11 mouse cellular contexts compared by ENCODE assay signal in genomic region chr11:51658291-51658690, GRCm38 (mm10). TPM values are rescaled to one million over a fixed set of nuclear protein-coding genes. Genes with fewer than 3 reads are reported as not detected.
A peak's percentile ranks its signal among the peaks of the same experiment; 100 is the strongest.
DNase-seq lines count a peak whose midpoint lies in the region; ATAC-seq and TF ChIP-seq lines count a peak whose summit lies in the region.
"Had no signal": no experiment of that assay in that cellular context is flagged by ENCODE, and none has a peak within 500 bp of the region (broad histone marks: within the 10 kb centered on the region; RNA-seq: fewer than 3 reads in every experiment).

No protein-coding gene starts in this region.

- peaks cover 9% of the 10 kb centered on the region; the same call in 1 of the 2 replicates for H3K4me1 ChIP-seq in hindbrain, embryonic 13.5 days (replicated peaks)
- peaks cover 6% of the 10 kb centered on the region; the same call in 1 of the 2 replicates for H3K4me1 ChIP-seq in hindbrain, embryonic 10.5 days (replicated peaks)
- H3K4me1 ChIP-seq in lung, postnatal 0 days (ENCODE audit: insufficient read depth, low read depth, low read length), result no peaks in the 10 kb centered on the region; the same call in 1 of the 2 replicates
- H3K4me1 ChIP-seq in limb, embryonic 10.5 days, result peaks cover 19% of the 10 kb centered on the region
- peaks cover 2% of the 10 kb centered on the region; the same call in 1 of the 2 replicates for H3K4me1 ChIP-seq in stomach, postnatal 0 days (replicated peaks; ENCODE audit: control insufficient read depth, insufficient read depth)

- peak overlapping the region; percentile 41 for H3K27ac ChIP-seq in hindbrain, embryonic 13.5 days
- H3K27ac ChIP-seq in hindbrain, embryonic 10.5 days, result no peak overlapping the region
- peak overlapping the region; percentile 40; the same call in 1 of the 2 replicates for H3K27ac ChIP-seq in lung, postnatal 0 days (ENCODE audit: low read length)
- peak overlapping the region; percentile 17; the same call in 1 of the 2 replicates for H3K27ac ChIP-seq in limb, embryonic 10.5 days
- H3K27ac ChIP-seq in stomach, postnatal 0 days (replicated peaks), result peak overlapping the region; percentile 67; the same call in 1 of the 2 replicates
- H3K27ac ChIP-seq: intestine, embryonic 15.5 days had no signal

- DNase-seq in hindbrain, embryonic 10.5 days (ENCODE audit: low spot score), result no peak
- no peak for DNase-seq in lung, postnatal 0 days (ENCODE audit: low spot score)
- no peak for DNase-seq in lung, postnatal 25 days (ENCODE audit: low spot score)
- DNase-seq in limb, embryonic 10.5 days (ENCODE audit: low spot score), result no peak
- no peak for DNase-seq in stomach, postnatal 0 days (ENCODE audit: low spot score)
- DNase-seq: forebrain, postnatal 0 days; thymus, adult 2 months had no signal

- TF ChIP-seq EP300 in lung, postnatal 0 days (IDR thresholded peaks at IDR 0.05), result no peak
- TF ChIP-seq EP300 in stomach, postnatal 0 days (optimal IDR thresholded peaks at IDR 0.05), result no peak

- H3K27me3 ChIP-seq in hindbrain, embryonic 13.5 days, result 0 out of 2 replicates have a peak, but pooled peaks cover 3% of the 10 kb centered on the region
- no peaks in the 10 kb centered on the region for H3K27me3 ChIP-seq in hindbrain, embryonic 10.5 days (ENCODE audit: insufficient read depth, poor library complexity, severe bottlenecking)
- no peaks in the 10 kb centered on the region for H3K27me3 ChIP-seq in lung, postnatal 0 days (replicated peaks; ENCODE audit: insufficient read depth, low read length)
- H3K27me3 ChIP-seq in limb, embryonic 10.5 days (ENCODE audit: low read depth, poor library complexity, severe bottlenecking), result no peaks in the 10 kb centered on the region
- H3K27me3 ChIP-seq in stomach, postnatal 0 days (ENCODE audit: control insufficient read depth, insufficient read depth, low read length), result no peaks in the 10 kb centered on the region
- H3K27me3 ChIP-seq: intestine, embryonic 15.5 days had no signal

- TF ChIP-seq CTCF in lung, postnatal 0 days (IDR thresholded peaks at IDR 0.05), result no peak
- no peak for TF ChIP-seq CTCF in stomach, postnatal 0 days (IDR thresholded peaks at IDR 0.05; ENCODE audit: low read depth)

- WGBS in hindbrain, embryonic 13.5 days, result 69% methylated on average over 7 of the region's 7 CpGs
- WGBS in hindbrain, embryonic 10.5 days, result 70% methylated on average over 7 of the region's 7 CpGs
- 32% methylated on average over 7 of the region's 7 CpGs for WGBS in lung, postnatal 0 days
- WGBS in limb, embryonic 10.5 days, result 67% methylated on average over 7 of the region's 7 CpGs
- WGBS in stomach, postnatal 0 days, result 38% methylated on average over 7 of the region's 7 CpGs

- H3K4me3 ChIP-seq in hindbrain, embryonic 13.5 days, result no peak overlapping the region
- H3K4me3 ChIP-seq in hindbrain, embryonic 10.5 days, result no peak overlapping the region
- H3K4me3 ChIP-seq in lung, postnatal 0 days (ENCODE audit: low read depth, low read length), result no peak overlapping the region
- H3K4me3 ChIP-seq in limb, embryonic 10.5 days, result no peak overlapping the region
- no peak overlapping the region for H3K4me3 ChIP-seq in stomach, postnatal 0 days (ENCODE audit: low read depth, low read length)
- H3K4me3 ChIP-seq: intestine, embryonic 15.5 days had no signal

- H3K9me3 ChIP-seq in hindbrain, embryonic 13.5 days, result no peaks in the 10 kb centered on the region
- H3K9me3 ChIP-seq in hindbrain, embryonic 10.5 days, result no peaks in the 10 kb centered on the region
- no peaks in the 10 kb centered on the region for H3K9me3 ChIP-seq in lung, postnatal 0 days (ENCODE audit: low read length)
- H3K9me3 ChIP-seq in limb, embryonic 10.5 days (replicated peaks), result no peaks in the 10 kb centered on the region
- H3K9me3 ChIP-seq in stomach, postnatal 0 days (ENCODE audit: control insufficient read depth, low read length), result no peaks in the 10 kb centered on the region
- H3K9me3 ChIP-seq: intestine, embryonic 15.5 days had no signal

- no peak for ATAC-seq in hindbrain, embryonic 13.5 days (ENCODE audit: low FRiP score)
- peak; percentile 14; the same call in 1 of the 2 replicates for ATAC-seq in lung, postnatal 0 days
- 0 out of 2 replicates have a peak, but pooled peaks have one; percentile 15 for ATAC-seq in stomach, postnatal 0 days (ENCODE audit: low FRiP score, low TSS enrichment)
- no peak for ATAC-seq in erythroblast, adult 5-6 weeks (replicated peaks; ENCODE audit: low FRiP score, poor library complexity, severe bottlenecking)
- ATAC-seq: forebrain, postnatal 0 days had no signal

- no peaks in the 10 kb centered on the region for H3K36me3 ChIP-seq in hindbrain, embryonic 13.5 days
- no peaks in the 10 kb centered on the region for H3K36me3 ChIP-seq in hindbrain, embryonic 10.5 days
- H3K36me3 ChIP-seq in lung, postnatal 0 days (ENCODE audit: insufficient read depth, low read length), result no peaks in the 10 kb centered on the region
- H3K36me3 ChIP-seq in limb, embryonic 10.5 days, result peaks cover 9% of the 10 kb centered on the region; the same call in 1 of the 2 replicates
- H3K36me3 ChIP-seq in stomach, postnatal 0 days (ENCODE audit: control insufficient read depth, insufficient read depth, low read length), result no peaks in the 10 kb centered on the region
- H3K36me3 ChIP-seq: intestine, embryonic 15.5 days had no signal

- H3K9ac ChIP-seq in hindbrain, embryonic 13.5 days, result no peak overlapping the region
- no peak overlapping the region for H3K9ac ChIP-seq in lung, postnatal 0 days (replicated peaks; ENCODE audit: low read depth)
- no peak overlapping the region for H3K9ac ChIP-seq in stomach, postnatal 0 days (ENCODE audit: low read length)
- H3K9ac ChIP-seq: forebrain, postnatal 0 days; intestine, embryonic 15.5 days; lung, embryonic 14.5 days had no signal

- no peak overlapping the region for H3K4me2 ChIP-seq in hindbrain, embryonic 13.5 days
- no peak overlapping the region for H3K4me2 ChIP-seq in lung, postnatal 0 days (replicated peaks; ENCODE audit: low read depth, low read length)
- H3K4me2 ChIP-seq in stomach, postnatal 0 days (replicated peaks; ENCODE audit: low read depth), result no peak overlapping the region
- H3K4me2 ChIP-seq: intestine, embryonic 15.5 days; lung, embryonic 14.5 days had no signal

RNA-seq across cellular contexts. Expression of gene D930048N14Rik, which starts 7.5 kb away (rescaled TPM):
- 0.63 and 0.83 TPM in 2 replicates for polyA plus RNA-seq in hindbrain, embryonic 13.5 days (2015; fragmentation: Nextera tagmentation; extraction: Ambion mirVana)
- 0.82 and 1.3 TPM in 2 replicates for polyA plus RNA-seq in hindbrain, embryonic 10.5 days (2016; fragmentation: Nextera tagmentation; extraction: Ambion mirVana)
- polyA plus RNA-seq in lung, postnatal 0 days (2015; fragmentation: Nextera tagmentation; extraction: Ambion mirVana), result 2.5 and 3.1 TPM in 2 replicates
- polyA plus RNA-seq in limb, embryonic 10.5 days (2016; fragmentation: Nextera tagmentation; extraction: Ambion mirVana), result 3.2 and 4.1 TPM in 2 replicates
- polyA plus RNA-seq in stomach, postnatal 0 days (2015; fragmentation: Nextera tagmentation; extraction: Ambion mirVana), result 2.0 and 2.3 TPM in 2 replicates
- 0.84 TPM in 1 of 2 replicates, not detected in the other for total RNA-seq in erythroblast, adult 5-6 weeks (2015; ENCODE audit: low replicate concordance)
- not detected in 2 replicates for total RNA-seq in erythroblast, adult 5-6 weeks (2017; ENCODE audit: low replicate concordance)

RNA-seq across cellular contexts. Expression of gene N4bp3, which starts 7.6 kb away (rescaled TPM):
- 12.9 and 14.1 TPM in 2 replicates for polyA plus RNA-seq in hindbrain, embryonic 13.5 days (2015; fragmentation: Nextera tagmentation; extraction: Ambion mirVana)
- 18.3 and 19.5 TPM in 2 replicates for polyA plus RNA-seq in hindbrain, embryonic 10.5 days (2016; fragmentation: Nextera tagmentation; extraction: Ambion mirVana)
- 43.9 and 44.7 TPM in 2 replicates for polyA plus RNA-seq in lung, postnatal 0 days (2015; fragmentation: Nextera tagmentation; extraction: Ambion mirVana)
- 27.9 and 34.3 TPM in 2 replicates for polyA plus RNA-seq in limb, embryonic 10.5 days (2016; fragmentation: Nextera tagmentation; extraction: Ambion mirVana)
- polyA plus RNA-seq in stomach, postnatal 0 days (2015; fragmentation: Nextera tagmentation; extraction: Ambion mirVana), result 16.1 and 16.8 TPM in 2 replicates
- 1.0 TPM in 1 of 2 replicates, not detected in the other for total RNA-seq in erythroblast, adult 5-6 weeks (2015; ENCODE audit: low replicate concordance)
- total RNA-seq in erythroblast, adult 5-6 weeks (2017; ENCODE audit: low replicate concordance), result not detected in 2 replicates

RNA-seq across cellular contexts. Expression of gene Rmnd5b, which starts 22.6 kb away (rescaled TPM):
- polyA plus RNA-seq in hindbrain, embryonic 13.5 days (2015; fragmentation: Nextera tagmentation; extraction: Ambion mirVana), result 74.8 and 77.7 TPM in 2 replicates
- polyA plus RNA-seq in hindbrain, embryonic 10.5 days (2016; fragmentation: Nextera tagmentation; extraction: Ambion mirVana), result 38.9 and 45.6 TPM in 2 replicates
- polyA plus RNA-seq in lung, postnatal 0 days (2015; fragmentation: Nextera tagmentation; extraction: Ambion mirVana), result 43.2 and 46.4 TPM in 2 replicates
- 37.1 and 42.1 TPM in 2 replicates for polyA plus RNA-seq in limb, embryonic 10.5 days (2016; fragmentation: Nextera tagmentation; extraction: Ambion mirVana)
- polyA plus RNA-seq in stomach, postnatal 0 days (2015; fragmentation: Nextera tagmentation; extraction: Ambion mirVana), result 34.6 and 35.3 TPM in 2 replicates
- total RNA-seq in erythroblast, adult 5-6 weeks (2015; ENCODE audit: low replicate concordance), result 17.3 and 18.6 TPM in 2 replicates
- 3.6 and 3.9 TPM in 2 replicates for total RNA-seq in erythroblast, adult 5-6 weeks (2017; ENCODE audit: low replicate concordance)

RNA-seq across cellular contexts. Expression of gene 0610009B22Rik, which starts 30.4 kb away (rescaled TPM):
- 118 and 121 TPM in 2 replicates for polyA plus RNA-seq in hindbrain, embryonic 13.5 days (2015; fragmentation: Nextera tagmentation; extraction: Ambion mirVana)
- 84.3 and 91.5 TPM in 2 replicates for polyA plus RNA-seq in hindbrain, embryonic 10.5 days (2016; fragmentation: Nextera tagmentation; extraction: Ambion mirVana)
- polyA plus RNA-seq in lung, postnatal 0 days (2015; fragmentation: Nextera tagmentation; extraction: Ambion mirVana), result 90.6 and 95.9 TPM in 2 replicates
- 73.4 and 80.2 TPM in 2 replicates for polyA plus RNA-seq in limb, embryonic 10.5 days (2016; fragmentation: Nextera tagmentation; extraction: Ambion mirVana)
- 95.2 and 103 TPM in 2 replicates for polyA plus RNA-seq in stomach, postnatal 0 days (2015; fragmentation: Nextera tagmentation; extraction: Ambion mirVana)
- total RNA-seq in erythroblast, adult 5-6 weeks (2015; ENCODE audit: low replicate concordance), result 11.9 and 18.1 TPM in 2 replicates
- total RNA-seq in erythroblast, adult 5-6 weeks (2017; ENCODE audit: low replicate concordance), result 5.0 and 8.1 TPM in 2 replicates

RNA-seq across cellular contexts. Expression of gene Nhp2, which starts 38.8 kb away (rescaled TPM):
- polyA plus RNA-seq in hindbrain, embryonic 13.5 days (2015; fragmentation: Nextera tagmentation; extraction: Ambion mirVana), result 99.6 and 108 TPM in 2 replicates
- polyA plus RNA-seq in hindbrain, embryonic 10.5 days (2016; fragmentation: Nextera tagmentation; extraction: Ambion mirVana), result 209 and 250 TPM in 2 replicates
- 60.1 and 67.2 TPM in 2 replicates for polyA plus RNA-seq in lung, postnatal 0 days (2015; fragmentation: Nextera tagmentation; extraction: Ambion mirVana)
- polyA plus RNA-seq in limb, embryonic 10.5 days (2016; fragmentation: Nextera tagmentation; extraction: Ambion mirVana), result 230 and 312 TPM in 2 replicates
- polyA plus RNA-seq in stomach, postnatal 0 days (2015; fragmentation: Nextera tagmentation; extraction: Ambion mirVana), result 134 and 144 TPM in 2 replicates
- 7.5 and 27.6 TPM in 2 replicates for total RNA-seq in erythroblast, adult 5-6 weeks (2015; ENCODE audit: low replicate concordance)
- total RNA-seq in erythroblast, adult 5-6 weeks (2017; ENCODE audit: low replicate concordance), result 19.2 and 23.3 TPM in 2 replicates

Comparison
In these comparisons a context has a peak if more than half of its experiments do, and no peak if none do; other contexts are left out.
1. ATAC-seq: peak in lung, postnatal 0 days (single experiment) and stomach, postnatal 0 days (single experiment); none in hindbrain, embryonic 13.5 days (single experiment) and erythroblast, adult 5-6 weeks (single experiment).